Mouse (Mus musculus): Measurements from ENCODE around the gene Atxn3.

DNA sequence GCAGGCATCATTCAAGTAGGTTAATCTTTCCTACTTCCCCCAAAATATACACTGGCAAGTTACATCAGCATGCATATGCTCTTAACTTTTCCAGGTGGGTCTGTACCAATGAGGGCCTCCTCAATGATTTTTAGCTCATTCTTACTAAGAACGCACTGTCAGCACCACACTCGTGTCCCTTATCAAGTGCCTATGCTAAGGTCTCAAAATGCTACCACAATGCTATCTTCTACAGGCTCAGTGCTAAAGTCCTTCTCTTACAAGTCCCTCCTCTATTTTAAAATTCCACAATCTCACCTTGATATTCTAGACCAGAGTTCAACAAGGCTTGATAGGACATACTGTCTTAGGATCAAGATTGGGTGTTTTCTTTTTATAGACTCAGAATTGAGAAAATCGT lies 53.9 kb downstream of the Atxn3 start:
- TF ChIP-seq MAFK (IDR thresholded peaks at IDR 0.05; ENCODE audit: insufficient read depth, low read depth, low read length) (no peak), ZC3H11A (IDR thresholded peaks at IDR 0.05; ENCODE audit: borderline replicate concordance, low read depth, low read length) (no peak), CHD2 (IDR thresholded peaks at IDR 0.05; ENCODE audit: low read depth, low read length) (no peak), ZNF384 (IDR thresholded peaks at IDR 0.05; ENCODE audit: low read depth, low read length) (no peak)
